Mouse (Mus musculus) CD4-positive, CD25-positive, alpha-beta regulatory T cell, adult 4 months (primary cell): Measurements from ENCODE around the gene C1qtnf7. TPM values are rescaled to one million over a fixed set of nuclear protein-coding genes. Genes with fewer than 3 reads are reported as not detected.

ENCODE experiments used
- ATAC-seq: one replicate; pipeline ENCODE4 v1.8.0; 2017
- polyA plus RNA-seq, 2 experiments: library from polyadenylated mRNA; unstranded; fragments of 100-300 nt; shearing (Covaris generic); gene quantifications; one replicate each; pipeline ENCODE4 v1.2.1; 2017

The C1qtnf7 gene
- polyA plus RNA-seq, 2 experiments from 2014 or later: not detected

DNA sequence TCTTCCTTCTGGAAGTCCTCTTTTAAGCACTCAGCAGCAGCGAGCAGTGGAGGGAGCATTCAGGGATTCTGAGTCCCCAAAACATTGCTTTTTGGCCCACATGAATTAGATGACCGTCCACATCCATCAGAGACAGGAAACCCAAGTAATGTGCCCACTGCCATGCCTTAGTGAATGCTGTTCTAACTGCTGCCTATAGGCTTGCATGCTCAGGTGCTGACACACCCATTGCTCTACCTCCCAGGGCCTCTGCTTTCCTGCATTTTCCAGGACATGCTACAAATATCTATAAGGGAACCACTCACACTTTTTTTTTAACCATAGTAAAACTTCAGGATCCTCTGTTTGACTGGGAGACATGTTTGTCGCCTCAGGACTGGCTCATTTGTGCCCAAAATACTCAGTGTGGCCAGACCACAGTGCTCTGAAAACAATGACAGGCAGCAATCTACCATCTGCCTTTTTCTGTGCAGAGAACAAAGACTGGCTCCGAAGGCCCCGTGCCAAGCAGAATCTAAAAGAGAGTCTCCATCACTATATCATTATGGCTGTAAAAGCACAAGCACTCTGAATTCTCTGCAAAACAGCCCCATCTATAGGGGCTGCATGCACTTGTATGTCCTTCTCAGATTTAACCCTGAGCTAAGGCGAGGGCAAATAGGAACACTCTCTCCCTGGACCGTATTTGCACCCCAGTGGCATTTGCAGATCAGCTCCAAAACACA lies 106.4 kb downstream of the C1qtnf7 start:
- no peak for ATAC-seq

GRCm38 (mm10) chr5:43625407-43625806 lies 110.1 kb downstream of the C1qtnf7 start:
- ATAC-seq: no peak

DNA sequence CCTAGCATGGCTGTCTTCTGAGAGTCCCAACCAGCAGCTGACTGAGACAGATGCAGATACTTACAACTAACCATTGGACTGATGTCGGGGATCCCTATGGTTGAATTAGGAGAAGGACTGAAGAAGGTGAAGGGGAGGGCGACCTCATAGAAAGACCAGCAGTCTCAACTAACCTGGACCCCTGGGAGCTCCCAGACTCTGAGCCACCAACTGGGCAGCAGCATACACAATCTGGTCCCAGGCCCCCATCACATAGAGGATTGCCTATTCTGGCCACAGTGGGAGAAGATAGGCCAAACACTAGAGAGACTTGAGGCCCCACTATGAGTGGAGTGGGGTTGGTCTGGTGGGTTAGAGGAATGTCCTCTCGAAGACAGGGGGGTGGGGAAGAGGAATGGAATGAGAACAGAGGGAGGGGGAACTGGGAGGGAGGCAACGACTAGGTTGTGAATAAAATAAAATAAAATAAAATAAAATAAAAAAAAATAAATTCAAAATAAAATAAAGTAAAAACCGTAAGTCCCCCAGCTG lies 118.8 kb downstream of the C1qtnf7 start:
- ATAC-seq: no peak

GRCm38 (mm10) chr5:43634602-43635081 lies 119.3 kb downstream of the C1qtnf7 start:
- peak; percentile 54 for ATAC-seq

DNA sequence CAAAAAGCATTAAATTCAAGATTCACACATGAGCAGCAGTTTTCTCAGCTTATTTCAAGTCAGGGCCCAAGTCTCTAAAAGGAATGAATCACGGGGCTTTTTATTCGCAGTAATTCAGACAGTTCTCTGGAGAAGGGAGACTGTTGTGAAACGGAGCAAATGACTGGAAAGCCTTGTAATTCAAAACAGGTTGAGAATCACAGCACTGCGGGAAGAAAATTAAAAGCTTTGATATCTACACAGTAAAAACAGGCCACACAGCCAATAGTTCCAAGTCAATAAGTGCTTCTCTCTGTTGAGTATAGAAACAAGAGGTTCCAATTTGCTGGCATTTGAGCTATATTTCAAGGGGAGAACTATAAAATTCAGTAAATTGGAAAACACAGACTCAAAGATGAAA lies 129.7 kb downstream of the C1qtnf7 start:
- ATAC-seq: no peak

- no peak for ATAC-seq
Measured at GRCm38 (mm10) chr5:43647098-43647774, 131.9 kb downstream of the C1qtnf7 start.

GRCm38 (mm10) chr5:43661498-43661897 lies 146.2 kb downstream of the C1qtnf7 start:
- ATAC-seq: no peak

DNA sequence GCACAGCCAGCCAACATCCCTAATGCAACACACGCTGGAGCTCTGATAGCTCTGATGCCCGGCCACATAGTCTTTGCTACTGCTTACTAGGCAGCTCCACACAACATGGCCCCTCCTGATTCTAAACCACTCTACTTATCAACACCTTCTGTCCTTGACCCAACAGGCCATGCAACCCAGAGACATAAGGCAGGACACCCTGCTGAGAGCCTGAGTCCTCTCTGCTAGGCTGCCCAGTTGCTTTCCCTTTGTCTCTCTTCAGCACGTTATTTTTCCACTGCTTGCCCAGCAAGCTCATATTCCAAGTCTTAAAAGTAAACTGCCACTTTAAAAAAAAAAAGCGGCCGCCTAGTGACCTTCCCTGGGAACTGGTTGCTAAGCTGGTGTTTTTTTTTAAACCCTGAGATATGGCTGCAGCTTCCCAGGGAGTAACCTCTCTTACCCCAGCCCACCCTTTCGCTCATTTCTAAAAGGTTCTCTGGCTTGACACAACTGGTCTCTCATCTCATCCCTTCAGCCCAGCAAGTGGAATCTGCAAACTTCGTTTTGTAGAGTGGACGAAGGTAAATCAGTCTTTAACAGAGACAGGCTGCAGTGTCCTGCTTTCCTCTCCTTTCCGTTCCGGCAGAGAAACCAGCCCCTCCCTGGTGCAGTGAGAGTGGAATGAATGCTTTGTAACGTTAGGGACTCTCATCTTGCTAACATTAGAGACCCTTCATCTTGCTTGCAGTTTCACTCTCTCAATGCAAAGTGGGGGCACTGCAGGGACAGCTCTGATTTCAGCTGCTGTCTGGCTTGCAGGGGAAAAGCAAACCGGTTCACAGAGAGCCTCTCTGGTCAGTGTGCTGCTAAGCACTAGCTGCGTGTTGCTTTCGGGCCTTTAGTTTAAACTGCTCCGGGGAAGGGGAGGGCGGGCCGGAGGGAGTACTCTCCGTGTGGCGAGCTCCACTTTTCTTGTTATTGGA lies 146.9 kb downstream of the C1qtnf7 start, which contains the start of gene Cc2d2a:
Gene Cc2d2a, plus strand, starts transcription at position 350 of the 965 bp plus-strand sequence.
- no peak for ATAC-seq

DNA sequence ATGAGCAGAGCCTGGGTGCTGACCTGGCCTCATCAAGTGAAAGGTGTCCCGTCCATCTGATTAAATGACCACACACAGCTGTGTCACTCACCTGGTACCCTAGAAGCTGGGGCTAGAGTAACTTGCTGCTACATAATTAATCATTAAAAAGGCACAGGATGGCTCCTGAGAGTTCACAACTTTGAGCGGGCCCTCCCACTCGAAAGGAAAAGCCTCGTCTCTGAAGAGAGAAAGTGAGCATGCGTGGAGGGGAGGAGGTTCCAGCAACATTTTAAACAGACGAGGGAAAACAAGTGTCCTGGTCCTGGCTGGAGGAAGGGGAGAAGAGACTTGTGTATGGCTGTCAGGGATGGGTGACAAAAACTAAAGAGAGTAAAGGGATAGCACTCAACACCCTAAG lies 148.2 kb downstream of the C1qtnf7 start:
- no peak for ATAC-seq

GRCm38 (mm10) chr5:43665144-43665543 lies 149.8 kb downstream of the C1qtnf7 start:
- ATAC-seq: no peak

Other genes with a start within 250 kb of the C1qtnf7 start
- gene Cc2d2a, start 146.8 kb downstream of the C1qtnf7 start, polyA plus RNA-seq: 1 to 10 TPM; 1.4 to 1.7 TPM